Mouse (Mus musculus) left cerebral cortex, postnatal 25 days (tissue): Measurements from ENCODE around the gene Htr7. TPM values are rescaled to one million over a fixed set of nuclear protein-coding genes. Genes with fewer than 3 reads are reported as not detected.

Experiments used
- DNase-seq, 2 experiments: peaks; one replicate each; pipeline ENCODE4 v3.0.0; 2022; ENCODE audit warnings: low spot score in 2 of 2, mixed read lengths in 1 of 2
- intact Hi-C: fragments of 180-260 bp; cut with DNase I; formaldehyde crosslinking; loops from one replicate; pipeline ENCODE4 v1.15.1; 2025
- total RNA-seq, 2 experiments: library from RNA; stranded (reverse); gene quantifications; 2 replicates each; pipeline ENCODE4 v1.2.3; 2021

The Htr7 gene
- 10 to 100 TPM; 11.4 to 14.3 TPM for total RNA-seq

DNA sequence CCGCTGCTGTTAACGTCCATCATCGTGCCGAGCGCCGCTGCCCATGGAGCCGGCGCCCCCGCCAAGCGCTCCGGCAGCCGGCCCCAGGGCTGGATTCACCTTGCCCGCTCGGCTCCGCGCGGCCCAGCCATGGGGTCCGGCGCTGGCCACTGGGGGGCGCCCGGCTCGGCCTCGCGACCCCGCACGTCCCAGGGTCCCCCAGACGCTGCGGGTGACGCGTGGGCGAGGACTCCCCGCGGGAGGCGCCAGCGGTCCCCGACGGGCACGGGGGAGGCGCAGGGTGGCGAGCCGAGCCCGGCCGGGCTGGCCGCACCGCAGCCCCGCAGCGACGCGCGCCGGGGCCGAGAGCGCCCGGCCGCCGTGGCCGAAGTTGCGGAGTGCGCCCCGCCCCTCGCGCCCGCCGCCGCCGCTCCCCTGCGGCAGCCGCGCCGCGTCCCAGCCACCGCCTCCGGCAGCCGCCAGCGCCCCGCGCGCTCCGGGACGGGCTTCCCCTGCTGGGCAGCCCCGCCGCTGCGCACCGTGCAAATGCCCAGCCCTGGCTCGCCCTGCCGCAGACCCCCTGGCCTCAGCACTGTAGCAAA, at the start of gene Htr7:
Gene Htr7, minus strand, starts transcription at position 277 of the 581 bp plus-strand sequence.
- peak; percentile 21 to 49 for DNase-seq
- intact Hi-C loops, result loop anchor here (10.0 kb wide), 1 partner anchor 563 kb away; no protein-coding TSS in a partner anchor

DNA sequence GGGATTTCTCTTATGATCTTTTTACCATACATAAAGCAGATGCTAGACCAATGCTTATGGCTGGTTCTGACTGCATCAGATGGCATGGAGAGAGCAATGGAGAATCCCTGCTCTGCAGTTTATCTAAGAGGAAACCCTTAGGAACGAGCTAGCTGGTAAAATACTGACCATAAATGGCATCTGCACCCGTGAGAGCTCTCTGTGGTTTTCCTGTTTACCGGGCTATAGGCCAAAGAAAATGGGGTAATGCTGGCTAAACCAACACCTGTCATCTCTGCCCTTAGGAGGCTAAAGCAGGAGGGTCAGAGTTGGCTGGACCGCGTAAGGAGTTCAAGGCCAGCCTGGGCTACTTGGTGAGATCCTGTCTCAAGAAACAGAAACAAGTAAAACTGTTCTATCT, 46.6 kb upstream of the Htr7 start:
- intact Hi-C loops, result no loop called here
- DNase-seq, result no peak

DNA sequence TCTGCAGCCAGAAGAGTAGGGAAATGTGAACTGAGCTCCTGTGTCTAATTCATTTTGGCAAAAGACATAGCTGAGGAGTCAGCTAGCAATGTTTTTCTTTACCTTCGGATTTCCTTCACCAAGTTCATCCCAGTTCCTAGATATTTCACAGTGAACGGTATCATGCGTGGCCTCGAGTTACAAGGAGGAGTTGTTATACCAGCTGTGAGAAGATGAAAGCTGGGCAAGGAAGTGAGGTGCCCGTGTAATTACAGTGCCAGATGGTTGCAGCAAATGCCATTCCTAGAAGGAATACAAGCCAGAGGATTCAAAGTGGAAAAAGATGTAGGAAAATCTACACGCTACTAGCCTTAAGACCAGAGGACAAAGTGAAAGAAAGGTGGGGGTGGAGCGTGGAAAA, 41.6 kb upstream of the Htr7 start:
- DNase-seq, result peak in 1 of 2 experiments; percentile 36
- intact Hi-C loops, result no loop called here

DNA sequence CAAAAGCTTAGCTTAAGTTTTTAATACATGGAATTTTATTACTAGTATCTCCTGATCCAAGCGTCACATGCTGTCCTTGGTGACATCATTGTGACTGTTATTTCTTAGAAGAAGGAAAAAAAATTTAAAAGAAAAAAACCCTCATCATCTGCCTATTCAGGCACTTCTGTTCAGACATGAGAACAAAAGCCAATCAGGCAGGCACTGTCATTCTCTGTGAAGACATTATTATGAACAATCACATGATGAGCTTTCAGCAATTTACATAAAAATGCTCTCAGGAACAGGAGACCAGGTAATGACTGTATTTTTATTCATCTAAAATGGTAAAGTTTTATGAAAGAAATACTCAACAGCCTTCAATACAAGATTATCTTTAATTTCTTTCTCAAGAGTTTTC, 41.0 kb upstream of the Htr7 start:
- intact Hi-C loops, result no loop called here
- DNase-seq, result no peak

DNA sequence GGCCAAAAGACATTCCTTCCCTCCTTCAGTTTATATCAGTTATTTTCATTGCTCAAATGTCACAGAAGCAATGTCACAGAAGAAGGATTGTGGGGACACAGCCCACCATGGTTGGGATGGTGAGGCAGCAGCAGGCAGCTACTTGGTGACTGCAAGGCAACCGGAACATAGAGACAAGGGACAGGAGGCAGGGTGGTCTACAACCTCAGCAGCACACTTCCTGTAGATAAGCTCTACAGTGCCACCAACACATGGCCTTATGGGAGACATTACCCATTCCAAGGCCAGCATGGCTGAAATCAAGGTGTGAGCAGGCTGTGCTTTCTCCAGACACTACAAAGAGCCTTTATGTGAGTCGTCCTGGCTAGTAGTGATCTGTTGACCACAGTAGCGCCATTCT, 39.9 kb upstream of the Htr7 start:
- intact Hi-C loops, result no loop called here

DNA sequence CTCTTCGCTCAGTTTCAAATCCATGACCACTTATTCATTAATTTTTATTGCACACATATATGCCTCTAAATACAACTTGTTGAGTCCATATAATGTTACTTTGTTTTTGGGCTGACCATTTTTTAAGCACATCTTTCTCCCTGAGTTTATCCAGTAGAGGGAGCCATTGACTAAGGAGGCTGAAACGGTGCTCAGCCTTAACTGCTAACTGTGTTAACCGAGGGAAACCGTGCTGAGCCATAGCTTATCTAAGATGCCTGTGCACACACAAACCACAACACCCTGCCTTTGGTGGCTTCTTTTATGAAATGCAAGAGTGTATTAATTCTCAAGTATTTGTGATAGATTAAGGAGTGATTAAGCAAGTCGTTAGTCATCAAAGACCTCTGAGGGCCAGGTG, 33.5 kb upstream of the Htr7 start:
- intact Hi-C loops, result loop anchor here (5.0 kb wide), 1 partner anchor 352 kb away; no protein-coding TSS in a partner anchor
- peak in 1 of 2 experiments; percentile 45 for DNase-seq

More for the DNA sequence above, 39.9 kb upstream of the Htr7 start:
- no peak for DNase-seq

DNA sequence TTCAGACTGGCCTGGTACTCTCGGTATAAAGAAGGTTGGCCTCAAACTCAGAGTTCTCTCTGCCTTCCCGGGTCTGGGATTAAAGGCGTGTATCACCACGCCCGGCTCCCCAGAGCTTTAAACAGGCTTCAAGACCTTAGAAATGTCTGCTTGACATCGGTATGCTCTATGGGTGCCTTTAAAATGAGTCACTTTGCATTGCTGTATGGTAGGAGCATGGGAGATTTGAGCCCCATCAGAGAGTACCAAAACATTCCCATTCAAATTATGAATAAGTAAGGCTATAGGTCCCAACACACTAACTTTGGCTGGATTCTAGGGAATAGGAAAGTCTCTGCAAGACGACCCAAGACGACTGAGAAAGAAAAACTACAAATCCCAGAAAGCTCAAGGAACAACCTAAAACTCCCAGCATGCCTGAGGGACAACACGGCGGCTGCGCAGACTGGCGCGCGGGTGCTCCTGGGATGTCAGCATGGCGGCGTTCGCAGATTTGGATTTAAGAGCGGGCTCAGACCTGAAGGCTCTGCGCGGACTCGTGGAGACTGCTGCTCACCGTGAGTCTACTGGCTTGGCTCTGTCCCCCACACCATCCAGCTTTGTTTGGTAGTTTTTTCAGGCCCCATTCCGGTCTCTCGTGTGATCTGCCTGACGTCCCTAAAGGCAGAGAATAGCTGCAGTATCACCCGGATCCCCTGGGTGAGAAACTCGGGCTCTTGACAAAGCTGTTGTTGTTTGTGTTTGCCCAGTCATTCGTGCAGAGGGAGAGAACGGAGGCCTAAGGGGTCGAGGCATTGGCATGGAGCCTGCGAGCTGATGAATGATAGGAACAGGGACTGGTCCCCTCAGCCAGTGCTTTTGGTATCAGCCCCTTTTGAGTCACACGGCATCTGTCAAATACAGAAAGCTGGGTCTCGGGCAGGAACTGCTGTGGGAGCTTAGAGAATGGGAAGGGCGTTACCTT, 26.2 kb upstream of the Htr7 start, which contains the start of gene Rpp30:
Gene Rpp30, plus strand, starts transcription at position 455 of the 964 bp plus-strand sequence.
- DNase-seq, result peak; percentile 82 to 93
- intact Hi-C loops, result loop anchor here (1.0 to 5.0 kb wide), 2 partner anchors 1090 to 1416 kb away; no protein-coding TSS in a partner anchor

DNA sequence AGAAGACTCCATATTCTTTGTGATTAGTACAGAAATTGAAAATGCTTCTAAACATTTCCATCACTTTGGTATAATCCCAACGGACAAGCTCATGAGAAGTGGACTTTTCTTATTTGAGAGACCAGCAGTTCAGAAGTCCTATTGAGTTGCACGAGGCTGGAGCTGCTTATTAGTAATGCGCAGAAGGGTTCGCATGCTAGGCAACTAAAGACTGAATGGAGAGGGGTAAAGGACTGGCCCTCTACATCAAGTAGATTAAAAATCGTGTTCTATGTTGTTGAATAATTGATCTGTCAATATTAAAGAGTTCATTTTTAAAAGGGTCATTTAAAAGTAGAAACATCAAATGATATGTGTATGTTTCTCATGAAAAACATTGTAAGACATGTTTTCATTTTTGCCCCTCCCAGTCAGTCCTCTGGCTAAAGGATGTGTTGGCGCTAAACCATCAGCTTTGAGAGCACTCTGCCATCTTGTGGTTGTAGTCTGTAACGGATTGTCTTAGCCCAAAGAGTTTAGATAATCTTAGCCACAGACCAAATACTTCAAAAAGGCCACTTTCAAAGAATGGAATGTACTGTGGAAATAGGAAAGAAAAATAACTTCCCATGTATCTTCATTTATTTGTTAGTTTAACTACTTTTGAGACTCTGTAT, 25.4 kb upstream of the Htr7 start:
- intact Hi-C loops, result loop anchor here (1.0 to 5.0 kb wide), 2 partner anchors 1089 to 1415 kb away; no protein-coding TSS in a partner anchor
- DNase-seq, result peak; percentile 44 to 61

DNA sequence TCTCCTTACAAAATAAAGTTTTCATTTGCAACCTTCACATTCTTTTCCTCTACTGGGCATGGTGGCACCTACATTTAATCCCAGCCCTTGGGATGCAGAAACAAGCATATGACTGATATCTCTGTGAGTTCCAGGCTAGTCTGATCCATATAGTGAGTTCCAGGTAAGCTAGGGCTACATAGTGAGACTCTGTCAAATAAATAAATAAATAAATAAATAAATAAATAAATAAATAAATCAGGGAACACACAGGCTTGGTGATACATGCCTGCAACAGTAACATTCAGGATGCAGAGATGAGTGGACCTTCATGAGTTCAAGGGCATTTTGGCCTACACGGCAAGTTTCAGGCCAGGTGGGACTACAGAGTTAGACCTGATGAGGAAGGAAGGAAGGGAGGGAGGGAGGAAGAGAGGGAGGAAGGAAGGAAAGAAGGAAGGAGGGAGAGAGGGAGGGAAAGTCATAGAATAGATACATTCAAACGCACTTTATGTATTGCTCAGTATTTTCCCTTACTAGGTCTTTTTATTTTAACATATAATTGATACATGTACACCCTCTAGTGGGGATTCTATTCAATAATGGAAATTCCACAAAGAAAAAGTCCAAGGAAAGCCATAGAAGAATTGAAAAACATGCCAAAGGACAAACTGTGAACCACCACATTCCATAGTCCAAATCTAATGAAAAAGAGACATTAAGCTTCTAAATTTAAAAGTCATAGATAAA, 5.7 kb upstream of the Htr7 start:
- intact Hi-C loops, result loop anchor here (5.0 kb wide), 2 partner anchors 936 to 1396 kb away; no protein-coding TSS in a partner anchor
- no peak for DNase-seq

DNA sequence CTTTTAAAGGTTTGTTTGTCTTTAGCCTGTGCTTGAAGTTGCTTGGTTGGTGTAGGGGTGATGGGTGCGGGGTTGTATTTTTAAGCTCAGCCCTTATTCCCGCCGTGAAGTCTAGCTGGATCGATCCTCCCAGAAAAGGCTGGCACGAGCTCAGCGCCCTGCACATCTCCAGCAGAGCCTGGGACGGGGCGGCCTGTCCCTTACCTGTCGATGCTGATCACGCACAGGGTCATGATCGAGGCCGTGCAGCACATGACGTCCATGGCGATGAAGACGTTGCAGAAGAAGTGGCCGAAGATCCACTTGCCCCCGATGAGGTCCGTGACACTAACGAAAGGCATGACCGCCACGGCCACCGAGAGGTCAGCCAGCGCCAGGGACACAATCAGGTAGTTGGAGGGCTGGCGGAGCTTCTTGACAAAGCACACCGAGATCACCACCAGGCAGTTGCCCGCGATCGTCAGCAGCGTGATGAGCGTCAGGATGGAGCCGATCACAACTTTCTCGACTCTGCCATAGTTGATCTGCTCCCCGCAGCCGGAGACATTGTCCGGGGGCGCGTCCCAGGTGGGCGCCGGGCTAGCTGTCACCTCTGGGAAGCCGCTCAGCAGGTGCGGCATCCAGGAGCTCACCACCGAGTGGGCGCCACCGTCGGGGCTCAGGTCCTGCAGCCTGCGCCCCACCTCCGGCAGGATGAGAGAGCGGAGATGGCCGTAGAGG, 645 bp downstream of the Htr7 start:
- intact Hi-C loops, result loop anchor here (10.0 kb wide), 1 partner anchor 562 kb away; no protein-coding TSS in a partner anchor
- DNase-seq, result peak in 1 of 2 experiments; percentile 12

DNA sequence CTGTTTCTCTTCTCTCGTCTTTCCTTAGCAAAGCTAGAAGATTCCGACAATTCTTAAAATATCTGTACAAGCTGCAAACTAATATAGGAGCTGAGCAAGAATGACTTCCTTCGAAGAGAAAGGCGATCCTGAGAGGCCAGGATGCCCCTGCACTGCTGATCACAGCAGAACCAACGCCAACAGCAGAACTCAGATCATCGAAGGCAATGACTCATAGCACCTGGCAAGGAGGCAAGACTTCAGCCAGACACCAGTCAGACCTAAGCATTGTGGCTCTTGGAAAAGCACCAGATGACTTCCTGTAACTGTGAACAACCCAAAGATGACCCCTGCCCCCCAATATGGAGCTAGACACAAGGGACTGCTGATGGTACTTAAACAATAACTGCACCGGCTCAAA, 11.3 kb downstream of the Htr7 start:
- intact Hi-C loops, result no loop called here
- DNase-seq, result peak in 1 of 2 experiments; percentile 25

DNA sequence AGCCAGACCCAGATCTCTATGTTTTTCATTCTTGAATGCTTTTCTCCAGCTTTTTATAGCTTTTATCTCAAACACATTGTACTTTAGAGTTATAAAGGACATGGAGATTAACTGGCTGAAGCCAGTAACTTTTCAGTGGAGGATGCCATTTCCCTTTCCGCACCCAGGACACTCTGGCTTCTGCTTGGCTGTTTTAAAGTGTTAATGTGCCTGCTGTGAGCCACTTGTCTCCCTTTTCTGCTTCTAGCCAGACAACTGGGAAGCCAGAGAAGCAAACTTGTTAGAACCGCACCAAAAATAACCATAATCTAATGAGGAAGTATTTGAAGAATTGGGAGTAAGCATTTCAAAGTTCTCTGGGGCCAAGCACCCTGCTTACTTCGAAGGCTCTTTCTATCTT, 42.5 kb downstream of the Htr7 start:
- no peak for DNase-seq
- intact Hi-C loops, result no loop called here

DNA sequence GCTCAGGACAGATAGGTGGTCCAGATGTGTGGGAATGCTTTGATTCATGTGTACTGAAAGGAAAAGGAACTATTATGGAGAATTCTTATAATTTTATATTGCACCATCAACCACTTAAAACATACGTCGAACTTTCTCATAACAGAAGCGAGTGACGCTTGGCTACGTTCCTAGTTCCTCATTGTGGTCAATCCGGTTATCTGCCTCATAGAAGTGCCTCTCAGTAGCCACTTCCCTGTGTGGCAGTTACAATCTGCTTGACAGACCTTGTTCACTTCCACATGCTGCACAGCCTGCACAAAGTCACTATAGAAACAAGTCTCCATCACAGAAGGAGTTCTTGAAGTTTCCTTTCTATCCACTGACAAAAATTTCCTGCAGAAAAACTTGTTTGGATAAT, 51.0 kb downstream of the Htr7 start:
- DNase-seq, result no peak
- intact Hi-C loops, result no loop called here

DNA sequence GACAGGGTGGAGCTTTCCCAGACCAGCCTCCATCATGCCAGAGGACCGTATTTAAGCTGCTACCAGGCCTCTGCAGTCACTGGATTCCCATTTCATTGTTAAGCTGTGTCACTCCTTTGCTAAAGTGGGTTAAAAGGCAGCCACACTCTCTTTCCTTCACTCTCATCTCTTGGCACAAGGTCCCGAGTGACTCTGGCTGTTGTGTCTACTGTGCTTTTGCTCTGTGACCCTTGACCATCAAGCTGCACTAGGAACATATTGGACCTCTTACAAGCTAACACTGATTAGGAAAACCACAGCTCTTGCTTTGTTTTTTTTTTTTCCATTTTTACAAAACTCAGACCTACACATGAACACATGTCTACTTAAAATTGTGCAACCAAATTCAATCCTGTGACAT, 52.3 kb downstream of the Htr7 start:
- no peak for DNase-seq
- intact Hi-C loops, result no loop called here

DNA sequence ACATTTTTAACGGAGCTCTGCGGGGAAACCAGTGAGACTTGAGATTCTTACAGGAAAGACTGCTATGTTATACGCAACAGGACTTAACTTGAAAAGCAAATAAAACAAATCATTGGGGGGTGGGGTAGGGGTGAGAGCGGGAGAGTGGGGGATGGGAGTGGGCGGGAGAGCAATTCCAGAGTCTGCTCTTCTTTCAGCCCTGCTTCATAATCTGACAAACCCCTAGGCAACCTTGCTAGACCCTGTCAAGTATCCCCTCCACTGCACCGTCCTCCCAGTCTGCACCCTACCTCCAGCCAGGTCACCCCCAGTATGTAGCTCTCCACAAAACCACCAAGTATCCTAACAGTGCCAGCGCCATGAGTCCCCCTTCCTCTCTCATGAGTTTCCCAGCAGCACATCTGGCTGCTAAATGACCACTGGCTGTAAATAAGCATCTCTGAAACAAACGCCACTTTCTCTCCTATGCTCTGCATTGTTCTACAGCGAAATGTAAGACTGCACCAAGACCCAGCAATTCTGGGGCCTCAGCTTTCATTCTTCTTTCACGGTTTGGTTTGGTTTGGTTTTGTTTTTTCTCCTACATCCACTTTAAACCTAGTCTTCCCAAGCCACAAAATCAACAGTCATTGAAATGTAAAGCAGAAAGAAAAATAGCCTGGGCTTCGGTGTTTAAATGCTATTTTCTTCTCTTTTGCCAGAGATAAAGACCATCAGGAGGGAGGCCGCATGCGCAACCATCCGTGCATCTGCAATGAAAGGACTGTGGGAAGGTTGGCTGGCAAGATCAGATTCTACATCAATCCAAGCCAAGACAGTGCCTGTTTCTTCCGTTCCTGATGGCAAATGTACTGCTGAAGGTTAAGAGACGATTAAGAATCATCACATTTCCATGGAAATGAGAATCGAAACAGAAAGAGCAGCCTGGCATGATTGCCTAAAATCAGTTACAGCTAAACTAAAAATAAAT, 54.5 kb downstream of the Htr7 start:
- peak; percentile 22 to 60 for DNase-seq
- intact Hi-C loops, result no loop called here

DNA sequence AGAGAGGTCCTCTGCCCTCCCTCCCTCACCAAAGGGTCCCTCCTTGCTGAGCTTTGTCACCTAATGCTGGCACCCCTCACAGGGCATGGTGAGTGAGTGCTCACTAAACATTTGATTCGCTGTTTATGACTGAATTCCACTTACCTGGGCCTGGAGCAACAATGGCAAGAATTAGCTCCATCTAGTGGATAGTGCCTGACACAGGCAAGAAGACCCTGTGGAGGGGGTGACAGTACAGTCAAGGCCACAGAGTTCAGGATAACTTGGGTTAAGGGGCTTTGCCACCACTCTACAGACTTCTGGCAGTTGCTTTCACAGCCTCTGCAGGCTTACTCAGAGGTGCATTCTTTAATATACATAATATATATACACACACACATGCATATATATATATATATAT, 55.8 kb downstream of the Htr7 start:
- no peak for DNase-seq
- intact Hi-C loops, result no loop called here

DNA sequence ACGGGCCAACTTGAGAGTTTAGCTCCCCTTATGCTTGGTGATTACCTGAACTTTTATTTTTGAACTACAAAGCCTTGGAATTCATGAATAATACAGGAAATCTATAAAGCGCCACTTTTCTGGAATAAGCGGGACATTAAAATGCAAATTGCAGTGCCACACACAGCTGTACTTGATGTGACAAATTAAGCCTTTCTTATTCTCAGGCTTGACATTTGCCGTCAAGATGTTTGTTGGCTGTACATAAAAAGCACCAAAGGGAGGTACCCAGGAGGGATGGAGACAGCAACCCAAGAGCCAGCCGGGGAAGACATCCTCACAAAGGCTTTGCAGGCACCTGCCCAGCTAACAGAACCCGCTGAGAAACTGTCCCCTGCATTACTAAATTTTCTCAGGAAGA, 56.4 kb downstream of the Htr7 start:
- DNase-seq, result peak in 1 of 2 experiments; percentile 10
- intact Hi-C loops, result no loop called here

DNA sequence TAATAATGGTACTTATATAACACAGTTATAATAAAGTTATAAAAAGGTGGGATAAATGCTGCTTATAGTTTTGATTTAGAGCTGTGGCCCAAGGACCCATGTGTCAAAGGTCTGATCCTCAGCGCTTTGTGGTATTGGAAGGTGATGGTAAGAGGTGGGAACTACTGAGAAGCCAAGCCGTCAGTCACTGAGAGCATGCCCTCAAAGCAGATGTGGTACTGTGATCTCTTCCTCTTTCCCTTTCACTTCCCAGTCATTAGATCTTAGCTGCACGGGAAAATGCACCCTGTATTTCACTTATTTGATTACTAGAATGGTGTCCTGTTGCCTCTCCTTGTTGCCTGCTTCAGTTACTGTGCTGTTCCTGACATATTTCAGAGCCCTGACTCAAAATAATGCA, 59.9 kb downstream of the Htr7 start:
- intact Hi-C loops, result no loop called here
- DNase-seq, result no peak
